Mouse (Mus musculus): Measurements from ENCODE around the gene Gm11756. TPM values are rescaled to one million over a fixed set of nuclear protein-coding genes. Genes with fewer than 3 reads are reported as not detected.
"Not testable (repeated sequence)": the region's sequence is repeated elsewhere in the genome, so short reads cannot be mapped to it uniquely, and the experiment has no call there.

Gene Gm11756
- total RNA-seq (2021), result not detected
- long read RNA-seq, experiment 1, result 0 reads
- long read RNA-seq, experiment 2, result 0 reads

GRCm38 (mm10) chr4:73920660-73921059 lies at the start of gene Gm11756:
TSS of gene Gm11756 (minus strand) at chr4:73920760.
- DNase-seq (ENCODE audit: low spot score in 2 of 2), result not testable (repeated sequence)

- no peak for DNase-seq (ENCODE audit: low spot score in 2 of 2)
These were observed 29.9 kb upstream of the Gm11756 start, which contains the start of gene 2310002L09Rik for GRCm38 (mm10) chr4:73950375-73950896. TSS of gene 2310002L09Rik (minus strand) at chr4:73950846.

- DNase-seq (ENCODE audit: low spot score in 2 of 2), result not testable (repeated sequence)
These were observed 14.7 kb downstream of the Gm11756 start, which contains the start of gene Gm13871 for GRCm38 (mm10) chr4:73905853-73906252. TSS of gene Gm13871 (minus strand) at chr4:73905953.

GRCm38 (mm10) chr4:73891012-73891411 lies 29.5 kb downstream of the Gm11756 start, which contains the start of gene Gm11757:
TSS of gene Gm11757 (minus strand) at chr4:73891112.
- not testable (repeated sequence) for DNase-seq (ENCODE audit: low spot score in 2 of 2)

GRCm38 (mm10) chr4:73876166-73876565 lies 44.4 kb downstream of the Gm11756 start, which contains the start of gene Gm11758:
TSS of gene Gm11758 (minus strand) at chr4:73876266.
- DNase-seq (ENCODE audit: low spot score in 2 of 2), result not testable (repeated sequence)

Other genes starting within 250 kb of the Gm11756 start
- gene Gm428, start 237.2 kb downstream of the Gm11756 start, total RNA-seq (2021), result not detected
- gene Rasef, start 129.8 kb downstream of the Gm11756 start, total RNA-seq (2021), result under 1 TPM; 0.22 to 0.39 TPM
- not detected for gene Gm11758, start 44.5 kb downstream of the Gm11756 start, total RNA-seq (2021)
- not detected for gene Gm11757, start 29.6 kb downstream of the Gm11756 start, total RNA-seq (2021)
- not detected for gene Gm13871, start 14.8 kb downstream of the Gm11756 start, total RNA-seq (2021)
- 10 to 100 TPM; 22.9 to 25.2 TPM for gene 2310002L09Rik, start 30.1 kb upstream of the Gm11756 start, total RNA-seq (2021)
- 1 to 10 TPM; 2.8 to 3.1 TPM for gene Frmd3, start 92.7 kb upstream of the Gm11756 start, total RNA-seq (2021)

Measured in gastrocnemius, postnatal 4 days (tissue).